Mouse (Mus musculus): ENCODE results near the gene Clptm1. TPM values are rescaled to one million over a fixed set of nuclear protein-coding genes. Genes with fewer than 3 reads are reported as not detected.

Clptm1 gene
- polyA plus RNA-seq, 1 experiment from 2014 or later, result 89.9 TPM

GRCm38 (mm10) chr7:19632720-19633119, 32.1 kb downstream of the Clptm1 start:
- Histone ChIP-seq H3K36me3 (ENCODE audit: control insufficient read depth, insufficient read depth, low read length) (peaks cover 37% of the 10 kb centered on the region), H3K9ac (ENCODE audit: low read depth, low read length) (0 out of 2 replicates have a peak overlapping the region, but pooled peaks have one; percentile 31), H3K4me1 (replicated peaks; ENCODE audit: control insufficient read depth, insufficient read depth, low read length) (peaks cover 24% of the 10 kb centered on the region), H3K27me3 (replicated peaks; ENCODE audit: control insufficient read depth, insufficient read depth, low read length) (no peaks in the 10 kb centered on the region), H3K9me3 (ENCODE audit: control insufficient read depth, low read length) (no peaks in the 10 kb centered on the region), H3K4me3 (ENCODE audit: low read depth, low read length) (no peak overlapping the region), H3K4me2 (peak overlapping the region; percentile 45), H3K27ac (ENCODE audit: low read depth, low read length) (peak overlapping the region; percentile 72)
- ATAC-seq (replicated peaks; ENCODE audit: low FRiP score) (peak; percentile 73), DNase-seq (ENCODE audit: low spot score) (no peak)

GRCm38 (mm10) chr7:19632275-19632674, 32.6 kb downstream of the Clptm1 start:
- ATAC-seq (replicated peaks; ENCODE audit: low FRiP score) (peak; percentile 18; the same call in 1 of the 2 replicates), DNase-seq (ENCODE audit: low spot score) (no peak)
- no peak overlapping the region for H3K4me3 ChIP-seq (ENCODE audit: low read depth, low read length)
- H3K9ac ChIP-seq (ENCODE audit: low read depth, low read length), result 0 out of 2 replicates have a peak overlapping the region, but pooled peaks have one; percentile 31
- peaks cover 33% of the 10 kb centered on the region for H3K36me3 ChIP-seq (ENCODE audit: control insufficient read depth, insufficient read depth, low read length)
- H3K4me2 ChIP-seq, result peak overlapping the region; percentile 45
- no peaks in the 10 kb centered on the region for H3K9me3 ChIP-seq (ENCODE audit: control insufficient read depth, low read length)
- no peaks in the 10 kb centered on the region for H3K27me3 ChIP-seq (replicated peaks; ENCODE audit: control insufficient read depth, insufficient read depth, low read length)
- peaks cover 24% of the 10 kb centered on the region for H3K4me1 ChIP-seq (replicated peaks; ENCODE audit: control insufficient read depth, insufficient read depth, low read length)
- peak overlapping the region; percentile 72 for H3K27ac ChIP-seq (ENCODE audit: low read depth, low read length)

GRCm38 (mm10) chr7:19629361-19629734, 35.5 kb downstream of the Clptm1 start, which contains the start of gene Relb:
Relb (minus strand) TSS chr7:19629438.
- H3K9ac ChIP-seq (ENCODE audit: low read depth, low read length), result peak within 1 kb of the TSS; percentile 61
- no peaks in the 10 kb centered on the region for H3K9me3 ChIP-seq (ENCODE audit: control insufficient read depth, low read length)
- 1% methylated on average over 41 of the region's 41 CpGs for WGBS
- peaks cover 24% of the 10 kb centered on the region for H3K4me1 ChIP-seq (replicated peaks; ENCODE audit: control insufficient read depth, insufficient read depth, low read length)
- H3K36me3 ChIP-seq (ENCODE audit: control insufficient read depth, insufficient read depth, low read length), result peaks cover 8% of the 10 kb centered on the region
- peak within 1 kb of the TSS; percentile 76 for H3K27ac ChIP-seq (ENCODE audit: low read depth, low read length)
- H3K4me2 ChIP-seq, result peak within 1 kb of the TSS; percentile 99
- ATAC-seq (replicated peaks; ENCODE audit: low FRiP score) (peak; percentile 42), DNase-seq (ENCODE audit: low spot score) (peak; percentile 88)
- H3K4me3 ChIP-seq (ENCODE audit: low read depth, low read length), result peak within 1 kb of the TSS; percentile 79
- H3K27me3 ChIP-seq (replicated peaks; ENCODE audit: control insufficient read depth, insufficient read depth, low read length), result no peaks in the 10 kb centered on the region

GRCm38 (mm10) chr7:19628536-19629360, 36.1 kb downstream of the Clptm1 start:
- H3K9ac ChIP-seq (ENCODE audit: low read depth, low read length), result peak overlapping the region; percentile 61
- H3K4me1 ChIP-seq (replicated peaks; ENCODE audit: control insufficient read depth, insufficient read depth, low read length), result peaks cover 20% of the 10 kb centered on the region
- H3K36me3 ChIP-seq (ENCODE audit: control insufficient read depth, insufficient read depth, low read length), result peaks cover 5% of the 10 kb centered on the region; the same call in 1 of the 2 replicates
- peak overlapping the region; percentile 79 for H3K4me3 ChIP-seq (ENCODE audit: low read depth, low read length)
- ATAC-seq (replicated peaks; ENCODE audit: low FRiP score) (peak; percentile 83), DNase-seq (ENCODE audit: low spot score) (peak; percentile 97)
- 1% methylated on average over 55 of the region's 57 CpGs for WGBS
- H3K9me3 ChIP-seq (ENCODE audit: control insufficient read depth, low read length), result no peaks in the 10 kb centered on the region
- no peaks in the 10 kb centered on the region; the same call in 1 of the 2 replicates for H3K27me3 ChIP-seq (replicated peaks; ENCODE audit: control insufficient read depth, insufficient read depth, low read length)
- H3K27ac ChIP-seq (ENCODE audit: low read depth, low read length), result peak overlapping the region; percentile 76
- peak overlapping the region; percentile 99 for H3K4me2 ChIP-seq

- DNase-seq (ENCODE audit: low spot score) (no peak), ATAC-seq (replicated peaks; ENCODE audit: low FRiP score) (no peak)
- peak overlapping the region; percentile 79 for H3K4me3 ChIP-seq (ENCODE audit: low read depth, low read length)
- H3K27me3 ChIP-seq (replicated peaks; ENCODE audit: control insufficient read depth, insufficient read depth, low read length), result no peaks in the 10 kb centered on the region; the same call in 1 of the 2 replicates
- H3K27ac ChIP-seq (ENCODE audit: low read depth, low read length), result peak overlapping the region; percentile 21; the same call in 1 of the 2 replicates
- H3K9me3 ChIP-seq (ENCODE audit: control insufficient read depth, low read length), result no peaks in the 10 kb centered on the region
- H3K4me1 ChIP-seq (replicated peaks; ENCODE audit: control insufficient read depth, insufficient read depth, low read length), result peaks cover 14% of the 10 kb centered on the region
- H3K9ac ChIP-seq (ENCODE audit: low read depth, low read length), result no peak overlapping the region
- H3K4me2 ChIP-seq, result peak overlapping the region; percentile 99
- H3K36me3 ChIP-seq (ENCODE audit: control insufficient read depth, insufficient read depth, low read length), result no peaks in the 10 kb centered on the region; the same call in 1 of the 2 replicates
- 9% methylated on average over 17 of the region's 17 CpGs for WGBS
Measured at GRCm38 (mm10) chr7:19628192-19628535, 36.7 kb downstream of the Clptm1 start.

GRCm38 (mm10) chr7:19627721-19628120, 37.1 kb downstream of the Clptm1 start:
- peak overlapping the region; percentile 99 for H3K4me2 ChIP-seq
- H3K27ac ChIP-seq (ENCODE audit: low read depth, low read length), result no peak overlapping the region; the same call in 1 of the 2 replicates
- H3K9me3 ChIP-seq (ENCODE audit: control insufficient read depth, low read length), result no peaks in the 10 kb centered on the region
- ATAC-seq (replicated peaks; ENCODE audit: low FRiP score) (no peak), DNase-seq (ENCODE audit: low spot score) (no peak)
- H3K4me1 ChIP-seq (replicated peaks; ENCODE audit: control insufficient read depth, insufficient read depth, low read length), result peaks cover 11% of the 10 kb centered on the region
- no peaks in the 10 kb centered on the region for H3K36me3 ChIP-seq (ENCODE audit: control insufficient read depth, insufficient read depth, low read length)
- H3K4me3 ChIP-seq (ENCODE audit: low read depth, low read length), result peak overlapping the region; percentile 79
- H3K27me3 ChIP-seq (replicated peaks; ENCODE audit: control insufficient read depth, insufficient read depth, low read length), result no peaks in the 10 kb centered on the region; the same call in 1 of the 2 replicates
- no peak overlapping the region for H3K9ac ChIP-seq (ENCODE audit: low read depth, low read length)
- WGBS, result 58% methylated on average over 3 of the region's 3 CpGs

GRCm38 (mm10) chr7:19623433-19623832, 41.4 kb downstream of the Clptm1 start:
- Histone ChIP-seq H3K4me3 (ENCODE audit: low read depth, low read length) (no peak overlapping the region), H3K36me3 (ENCODE audit: control insufficient read depth, insufficient read depth, low read length) (no peaks in the 10 kb centered on the region), H3K9me3 (ENCODE audit: control insufficient read depth, low read length) (no peaks in the 10 kb centered on the region), H3K9ac (ENCODE audit: low read depth, low read length) (no peak overlapping the region), H3K4me1 (replicated peaks; ENCODE audit: control insufficient read depth, insufficient read depth, low read length) (peaks cover 6% of the 10 kb centered on the region; the same call in 1 of the 2 replicates), H3K27me3 (replicated peaks; ENCODE audit: control insufficient read depth, insufficient read depth, low read length) (peaks cover 6% of the 10 kb centered on the region), H3K27ac (ENCODE audit: low read depth, low read length) (no peak overlapping the region), H3K4me2 (no peak overlapping the region)
- DNase-seq (ENCODE audit: low spot score), result no peak
- WGBS, result 59% methylated on average over 2 of the region's 2 CpGs
- ATAC-seq (replicated peaks; ENCODE audit: low FRiP score), result no peak

GRCm38 (mm10) chr7:19622241-19622640, 42.6 kb downstream of the Clptm1 start:
- no peaks in the 10 kb centered on the region for H3K36me3 ChIP-seq (ENCODE audit: control insufficient read depth, insufficient read depth, low read length)
- DNase-seq (ENCODE audit: low spot score), result no peak

More at GRCm38 (mm10) chr7:19622241-19622640, 42.6 kb downstream of the Clptm1 start:
- H3K9me3 ChIP-seq (ENCODE audit: control insufficient read depth, low read length), result no peaks in the 10 kb centered on the region
- H3K4me3 ChIP-seq (ENCODE audit: low read depth, low read length), result no peak overlapping the region
- 34% methylated on average over 6 of the region's 6 CpGs for WGBS
- peaks cover 6% of the 10 kb centered on the region for H3K27me3 ChIP-seq (replicated peaks; ENCODE audit: control insufficient read depth, insufficient read depth, low read length)
- H3K9ac ChIP-seq (ENCODE audit: low read depth, low read length), result no peak overlapping the region
- H3K27ac ChIP-seq (ENCODE audit: low read depth, low read length), result no peak overlapping the region
- H3K4me2 ChIP-seq, result no peak overlapping the region
- peaks cover 6% of the 10 kb centered on the region; the same call in 1 of the 2 replicates for H3K4me1 ChIP-seq (replicated peaks; ENCODE audit: control insufficient read depth, insufficient read depth, low read length)
- ATAC-seq (replicated peaks; ENCODE audit: low FRiP score), result no peak
